Mouse (Mus musculus) stomach, embryonic 14.5 days (tissue): ENCODE measurements around the gene Birc5. TPM values are rescaled to one million over a fixed set of nuclear protein-coding genes. Genes with fewer than 3 reads are reported as not detected.
"Not testable (repeated sequence)": the region's sequence is repeated elsewhere in the genome, so short reads cannot be mapped to it uniquely, and the experiment has no call there.

ENCODE experiments used
- ATAC-seq: fragments of 200-750 bp; cut with Nextera tagmentation; 2 replicates; pipeline ENCODE4 v1.8.0; 2017; ENCODE audit warnings: low read depth, moderate TSS enrichment; ENCODE audit not compliant: insufficient number of reproducible peaks, insufficient read depth, low FRiP score
- H3K27ac ChIP-seq: fragments of 300-500 bp; sonication (generic); 2 replicates; pipeline ENCODE4 v1.5.1; 2014; ENCODE audit warnings: mild to moderate bottlenecking, low read length, moderate library complexity, mixed read lengths
- H3K27me3 ChIP-seq: fragments of 300-500 bp; sonication (generic); 2 replicates; pipeline ENCODE4 v1.6.1; 2014; ENCODE audit warnings: low read length, control low read depth, mixed read lengths; ENCODE audit not compliant: control insufficient read depth, insufficient read depth
- H3K36me3 ChIP-seq: fragments of 300-500 bp; sonication (generic); 2 replicates; pipeline ENCODE4 v1.6.1; 2014; ENCODE audit warnings: mild to moderate bottlenecking, control low read depth, low read length, moderate library complexity, mixed read lengths; ENCODE audit not compliant: control insufficient read depth, insufficient read depth
- H3K4me1 ChIP-seq: fragments of 300-500 bp; sonication (generic); 2 replicates; pipeline ENCODE4 v1.6.1; 2014; ENCODE audit warnings: low read length, control low read depth, mixed read lengths; ENCODE audit not compliant: control insufficient read depth, insufficient read depth
- H3K4me2 ChIP-seq: fragments of 300-500 bp; sonication (generic); replicated peaks from 2 replicates; pipeline ENCODE4 v1.6.1; 2014; ENCODE audit warnings: low read depth, low read length, control low read depth
- H3K4me3 ChIP-seq: fragments of 300-500 bp; sonication (generic); 2 replicates; pipeline ENCODE4 v1.5.1; 2014; ENCODE audit warnings: low read depth, low read length, control low read depth
- H3K9ac ChIP-seq: fragments of 300-500 bp; sonication (generic); replicated peaks from 2 replicates; pipeline ENCODE4 v1.6.1; 2014; ENCODE audit warnings: low read depth, mild to moderate bottlenecking, control low read depth, low read length, moderate library complexity, mixed read lengths
- H3K9me3 ChIP-seq: fragments of 300-500 bp; sonication (generic); 2 replicates; pipeline ENCODE4 v1.6.1; 2016; ENCODE audit warnings: low read depth, low read length, control low read depth; ENCODE audit not compliant: control insufficient read depth
- WGBS: fragments of 180-500 bp; shearing (Covaris S2); extraction: QIAGEN DNeasy Blood & Tissue Kit; methylation state at CpG from one replicate; pipeline ENCODE4 v1.1.7; 2014; 5-methylcytosine and 5-hydroxymethylcytosine counted together
- polyA plus RNA-seq: library from polyadenylated mRNA; unstranded; fragments of >200 nt; fragmentation: Nextera tagmentation; extraction: Ambion mirVana; gene quantifications from 2 replicates; pipeline ENCODE4 v1.2.1, GENCODE M21; 2014

The Birc5 gene
- polyA plus RNA-seq, 1 experiment from 2014 or later, result 307 TPM

GRCm38 (mm10) chr11:117813867-117814266, 35.2 kb upstream of the Birc5 start:
- no peaks in the 10 kb centered on the region for H3K27me3 ChIP-seq
- no peaks in the 10 kb centered on the region for H3K9me3 ChIP-seq
- no peak for ATAC-seq
- peaks cover 8% of the 10 kb centered on the region for H3K4me1 ChIP-seq
- H3K4me3 ChIP-seq, result no peak overlapping the region
- no peak overlapping the region for H3K9ac ChIP-seq
- peaks cover 39% of the 10 kb centered on the region for H3K36me3 ChIP-seq
- WGBS, result 63% methylated on average over 5 of the region's 5 CpGs
- H3K27ac ChIP-seq, result no peak overlapping the region
- H3K4me2 ChIP-seq, result no peak overlapping the region

GRCm38 (mm10) chr11:117814704-117815366, 34.2 kb upstream of the Birc5 start:
- WGBS, result 95% methylated on average over 6 of the region's 6 CpGs
- no peak overlapping the region for H3K4me2 ChIP-seq
- no peaks in the 10 kb centered on the region for H3K9me3 ChIP-seq
- ATAC-seq, result no peak
- H3K9ac ChIP-seq, result no peak overlapping the region
- H3K27ac ChIP-seq, result no peak overlapping the region
- H3K4me3 ChIP-seq, result no peak overlapping the region
- peaks cover 49% of the 10 kb centered on the region for H3K36me3 ChIP-seq
- H3K4me1 ChIP-seq, result peaks cover 4% of the 10 kb centered on the region; the same call in 1 of the 2 replicates
- H3K27me3 ChIP-seq, result no peaks in the 10 kb centered on the region

GRCm38 (mm10) chr11:117815850-117816249, 33.2 kb upstream of the Birc5 start:
- H3K4me1 ChIP-seq, H3K27ac ChIP-seq, H3K9ac ChIP-seq, H3K4me2 ChIP-seq, H3K27me3 ChIP-seq, ATAC-seq, H3K4me3 ChIP-seq, H3K9me3 ChIP-seq: not testable (repeated sequence)
- WGBS, result 71% methylated on average over 9 of the region's 9 CpGs
- H3K36me3 ChIP-seq, result peaks cover 55% of the 10 kb centered on the region

GRCm38 (mm10) chr11:117816389-117816996, 32.6 kb upstream of the Birc5 start:
- Histone ChIP-seq H3K4me2 (no peak overlapping the region), H3K36me3 (peaks cover 61% of the 10 kb centered on the region), H3K9me3 (no peaks in the 10 kb centered on the region), H3K4me3 (no peak overlapping the region), H3K27me3 (no peaks in the 10 kb centered on the region), H3K4me1 (no peaks in the 10 kb centered on the region), H3K27ac (no peak overlapping the region), H3K9ac (no peak overlapping the region)
- WGBS, result 88% methylated on average over 12 of the region's 13 CpGs
- ATAC-seq, result no peak

GRCm38 (mm10) chr11:117819095-117819494, 30.0 kb upstream of the Birc5 start:
- H3K27ac ChIP-seq, result no peak overlapping the region
- no peak overlapping the region for H3K4me2 ChIP-seq
- H3K4me3 ChIP-seq, result no peak overlapping the region
- ATAC-seq, result no peak
- no peak overlapping the region for H3K9ac ChIP-seq
- 85% methylated on average over 8 of the region's 8 CpGs for WGBS
- H3K36me3 ChIP-seq, result peaks cover 56% of the 10 kb centered on the region
- peaks cover 15% of the 10 kb centered on the region for H3K4me1 ChIP-seq
- H3K27me3 ChIP-seq, result no peaks in the 10 kb centered on the region
- H3K9me3 ChIP-seq, result no peaks in the 10 kb centered on the region

GRCm38 (mm10) chr11:117820173-117820572, 28.9 kb upstream of the Birc5 start:
- Histone ChIP-seq H3K36me3 (peaks cover 49% of the 10 kb centered on the region), H3K4me1 (peaks cover 23% of the 10 kb centered on the region), H3K4me3 (no peak overlapping the region), H3K9me3 (no peaks in the 10 kb centered on the region), H3K9ac (no peak overlapping the region), H3K4me2 (no peak overlapping the region), H3K27ac (no peak overlapping the region), H3K27me3 (no peaks in the 10 kb centered on the region)
- no peak for ATAC-seq
- WGBS, result 89% methylated on average over 7 of the region's 7 CpGs

GRCm38 (mm10) chr11:117821868-117822267, 27.2 kb upstream of the Birc5 start:
- H3K27ac ChIP-seq, result no peak overlapping the region
- no peak overlapping the region for H3K4me3 ChIP-seq
- WGBS, result 88% methylated on average over 9 of the region's 9 CpGs
- no peak overlapping the region for H3K4me2 ChIP-seq
- ATAC-seq, result no peak
- peaks cover 37% of the 10 kb centered on the region for H3K36me3 ChIP-seq
- no peaks in the 10 kb centered on the region for H3K9me3 ChIP-seq
- no peaks in the 10 kb centered on the region for H3K27me3 ChIP-seq
- peaks cover 32% of the 10 kb centered on the region for H3K4me1 ChIP-seq
- no peak overlapping the region for H3K9ac ChIP-seq

- Histone ChIP-seq H3K36me3 (peaks cover 34% of the 10 kb centered on the region; the same call in 1 of the 2 replicates), H3K9ac (no peak overlapping the region), H3K4me1 (peaks cover 42% of the 10 kb centered on the region), H3K27me3 (no peaks in the 10 kb centered on the region), H3K4me2 (no peak overlapping the region), H3K9me3 (no peaks in the 10 kb centered on the region), H3K4me3 (no peak overlapping the region), H3K27ac (peak overlapping the region; percentile 39; the same call in 1 of the 2 replicates)
- no peak for ATAC-seq
- WGBS, result 57% methylated on average over 7 of the region's 7 CpGs
Measured at GRCm38 (mm10) chr11:117822728-117823241, 26.3 kb upstream of the Birc5 start.
